7 mouse cellular contexts compared by ENCODE assay signal in genomic region chr6:116193394-116194393, GRCm38 (mm10). TPM values are rescaled to one million over a fixed set of nuclear protein-coding genes. Genes with fewer than 3 reads are reported as not detected.
DNase-seq lines count a peak whose midpoint lies in the region; ATAC-seq and TF ChIP-seq lines count a peak whose summit lies in the region.

Gene Tmcc1 (minus strand): TSS chr6:116193486.

- H3K4me3 ChIP-seq in embryonic facial prominence, embryonic 10.5 days, result peak within 1 kb of the TSS; percentile 96
- peak within 1 kb of the TSS; percentile 89 for H3K4me3 ChIP-seq in intestine, postnatal 0 days (ENCODE audit: low read depth, low read length)
- H3K4me3 ChIP-seq in midbrain, embryonic 12.5 days, result peak within 1 kb of the TSS; percentile 91
- peak within 1 kb of the TSS; percentile 83 for H3K4me3 ChIP-seq in small intestine, adult 2 months (ENCODE audit: low read depth, low read length)

- intact Hi-C loops in left cerebral cortex, postnatal 4 days (cut with DNase I), result no loop called here

- 0 out of 2 replicates have a peak, but pooled peaks have one; percentile 33 for TF ChIP-seq CTCF in intestine, postnatal 0 days (IDR thresholded peaks at IDR 0.05; ENCODE audit: low read depth)
- TF ChIP-seq CTCF in small intestine, adult 2 months (IDR thresholded peaks at IDR 0.05; ENCODE audit: extremely low read depth, insufficient read length, insufficient replicate concordance, low read depth, low read length), result no peak

- peak within 1 kb of the TSS; percentile 91 for H3K4me2 ChIP-seq in intestine, postnatal 0 days (replicated peaks; ENCODE audit: low read depth)
- H3K4me2 ChIP-seq in midbrain, embryonic 12.5 days (replicated peaks), result peak within 1 kb of the TSS; percentile 83

- no peaks in the 10 kb centered on the region for H3K9me3 ChIP-seq in embryonic facial prominence, embryonic 10.5 days
- H3K9me3 ChIP-seq in intestine, postnatal 0 days (ENCODE audit: control insufficient read depth), result no peaks in the 10 kb centered on the region
- H3K9me3 ChIP-seq in midbrain, embryonic 12.5 days, result no peaks in the 10 kb centered on the region

- H3K9ac ChIP-seq in intestine, postnatal 0 days (ENCODE audit: low read depth, low read length), result peak within 1 kb of the TSS; percentile 92
- H3K9ac ChIP-seq in midbrain, embryonic 12.5 days (replicated peaks), result peak within 1 kb of the TSS; percentile 90

- no peaks in the 10 kb centered on the region for H3K27me3 ChIP-seq in embryonic facial prominence, embryonic 10.5 days (replicated peaks; ENCODE audit: low read depth, poor library complexity, severe bottlenecking)
- H3K27me3 ChIP-seq in intestine, postnatal 0 days (replicated peaks; ENCODE audit: control insufficient read depth, insufficient read depth, low read length), result no peaks in the 10 kb centered on the region
- H3K27me3 ChIP-seq in midbrain, embryonic 12.5 days, result no peaks in the 10 kb centered on the region; the same call in 1 of the 2 replicates
- no peaks in the 10 kb centered on the region for H3K27me3 ChIP-seq in small intestine, adult 2 months (ENCODE audit: control insufficient read depth, insufficient read depth, low read length)

- peak; percentile 100 for DNase-seq in adrenal gland, postnatal 10 days
- peak; percentile 99 for DNase-seq in embryonic facial prominence, embryonic 10.5 days (ENCODE audit: low spot score)
- DNase-seq in gonadal fat pad, adult 2 months (ENCODE audit: low read depth), result peak; percentile 42
- DNase-seq in left cerebral cortex, postnatal 4 days, result peak; percentile 99

- peaks cover 25% of the 10 kb centered on the region for H3K4me1 ChIP-seq in embryonic facial prominence, embryonic 10.5 days
- H3K4me1 ChIP-seq in intestine, postnatal 0 days (replicated peaks; ENCODE audit: control insufficient read depth, insufficient read depth, low read length), result peaks cover 2% of the 10 kb centered on the region; the same call in 1 of the 2 replicates
- H3K4me1 ChIP-seq in midbrain, embryonic 12.5 days, result peaks cover 26% of the 10 kb centered on the region
- H3K4me1 ChIP-seq in small intestine, adult 2 months (ENCODE audit: control insufficient read depth, insufficient read depth, insufficient read length, low read length), result peaks cover 6% of the 10 kb centered on the region; the same call in 1 of the 2 replicates

- peak; percentile 68; the same call in 1 of the 2 replicates for TF ChIP-seq POLR2A in small intestine, adult 2 months (IDR thresholded peaks at IDR 0.05; ENCODE audit: low read depth, low read length)

- no peaks in the 10 kb centered on the region for H3K36me3 ChIP-seq in embryonic facial prominence, embryonic 10.5 days (replicated peaks)
- H3K36me3 ChIP-seq in intestine, postnatal 0 days (ENCODE audit: control insufficient read depth, insufficient read depth), result no peaks in the 10 kb centered on the region
- no peaks in the 10 kb centered on the region for H3K36me3 ChIP-seq in midbrain, embryonic 12.5 days
- H3K36me3 ChIP-seq in small intestine, adult 2 months (ENCODE audit: control insufficient read depth, insufficient read depth, low read length), result no peaks in the 10 kb centered on the region

- H3K27ac ChIP-seq in embryonic facial prominence, embryonic 10.5 days (replicated peaks), result peak within 1 kb of the TSS; percentile 93
- H3K27ac ChIP-seq in intestine, postnatal 0 days (ENCODE audit: low read depth, low read length), result peak within 1 kb of the TSS; percentile 83
- peak within 1 kb of the TSS; percentile 85 for H3K27ac ChIP-seq in midbrain, embryonic 12.5 days (replicated peaks)
- H3K27ac ChIP-seq in small intestine, adult 2 months (ENCODE audit: insufficient read depth, low read depth, low read length), result peak within 1 kb of the TSS; percentile 19; the same call in 1 of the 2 replicates

- peak; percentile 98 for ATAC-seq in intestine, postnatal 0 days
- peak; percentile 91 for ATAC-seq in midbrain, embryonic 12.5 days (ENCODE audit: low FRiP score, low read depth)

- under 1% methylated on average over 63 of the region's 68 CpGs for WGBS in embryonic facial prominence, embryonic 10.5 days
- WGBS in intestine, postnatal 0 days, result under 1% methylated on average over 64 of the region's 68 CpGs
- WGBS in midbrain, embryonic 12.5 days, result under 1% methylated on average over 61 of the region's 68 CpGs
- 1% methylated on average over 68 of the region's 68 CpGs for WGBS in small intestine, adult 2 months

RNA-seq across cellular contexts. Expression of gene Tmcc1, which starts in this region (rescaled TPM):
- 10 to 100 TPM; 22.9 to 27.0 TPM for total RNA-seq in adrenal gland, postnatal 10 days (2021)
- polyA plus RNA-seq in embryonic facial prominence, embryonic 10.5 days (2016; fragmentation: Nextera tagmentation; extraction: Ambion mirVana), result 15.4 and 15.5 TPM in 2 replicates
- polyA plus RNA-seq in gonadal fat pad, adult 2 months (2012; rRNA removed), result 13.0 and 13.9 TPM in 2 replicates
- polyA plus RNA-seq in intestine, postnatal 0 days (2015; fragmentation: Nextera tagmentation; extraction: Ambion mirVana), result 8.0 and 9.2 TPM in 2 replicates
- 10 to 100 TPM; 67.9 to 73.3 TPM for total RNA-seq in left cerebral cortex, postnatal 4 days (2021)
- 30.8 and 31.2 TPM in 2 replicates for polyA plus RNA-seq in midbrain, embryonic 12.5 days (2016; fragmentation: Nextera tagmentation; extraction: Ambion mirVana)
- polyA plus RNA-seq in small intestine, adult 2 months (2012; rRNA removed), result 4.0 and 11.7 TPM in 2 replicates

Comparison
In these comparisons a context has a peak if more than half of its experiments do, and no peak if none do; other contexts are left out.
1. Peak in every context shown above with its lines: DNase-seq, ATAC-seq, H3K4me3 ChIP-seq and H3K27ac ChIP-seq.
2. DNase-seq: peak in every context shown above with its lines; median percentile 100 in adrenal gland, postnatal 10 days; 99 in embryonic facial prominence, embryonic 10.5 days; 99 in left cerebral cortex, postnatal 4 days; 42 in gonadal fat pad, adult 2 months.
3. H3K27ac ChIP-seq: peak in every context shown above with its lines; median percentile 93 in embryonic facial prominence, embryonic 10.5 days; 85 in midbrain, embryonic 12.5 days; 83 in intestine, postnatal 0 days; 19 in small intestine, adult 2 months.